Comparison of ENCODE assay signal across 12 mouse cellular contexts in the genomic region with DNA sequence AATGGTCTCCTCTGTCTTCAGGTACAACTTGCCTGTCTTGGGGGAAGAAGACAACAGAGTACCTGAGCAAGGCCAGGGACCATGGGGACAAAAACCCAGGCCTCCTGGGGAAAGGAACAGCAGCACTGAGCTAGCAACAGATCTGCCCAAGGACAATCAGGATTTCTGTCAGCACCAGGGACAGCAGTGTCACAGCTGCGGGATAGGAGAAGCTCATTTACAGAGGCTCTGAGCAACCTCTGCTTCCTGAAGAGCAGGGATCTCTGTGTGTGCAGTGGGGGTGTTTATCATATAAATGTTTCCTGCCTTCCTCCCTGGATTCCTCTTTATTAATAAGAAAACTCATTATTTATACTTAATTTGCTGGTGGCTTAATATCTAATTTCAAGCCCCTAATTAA.
DNase-seq lines count a peak whose midpoint lies in the region; ATAC-seq lines count a peak whose summit lies in the region.
"Had no signal": no experiment of that assay in that cellular context is flagged by ENCODE, and none has a peak within 500 bp of the region (broad histone marks: within the 10 kb centered on the region; RNA-seq: fewer than 3 reads in every experiment).

No protein-coding gene starts in this region.

- no peak overlapping the region for H3K4me3 ChIP-seq in forebrain, embryonic 14.5 days (ENCODE audit: low read depth, low read length)
- no peak overlapping the region for H3K4me3 ChIP-seq in forebrain, embryonic 10.5 days
- H3K4me3 ChIP-seq in neural tube, embryonic 12.5 days = no peak overlapping the region
- H3K4me3 ChIP-seq in hindbrain, embryonic 13.5 days = no peak overlapping the region
- H3K4me3 ChIP-seq: heart, embryonic 10.5 days; limb, embryonic 12.5 days had no signal

- ATAC-seq in forebrain, embryonic 14.5 days = no peak
- no peak for ATAC-seq in neural tube, embryonic 12.5 days (ENCODE audit: low FRiP score, low read depth)
- ATAC-seq in hindbrain, embryonic 13.5 days (ENCODE audit: low FRiP score) = no peak
- ATAC-seq in activated CD4-positive, CD25-positive, alpha-beta regulatory T cell, adult 4 months = no peak

- H3K9me3 ChIP-seq in forebrain, embryonic 14.5 days (replicated peaks; ENCODE audit: control insufficient read depth, low read length) = no peaks in the 10 kb centered on the region
- no peaks in the 10 kb centered on the region for H3K9me3 ChIP-seq in forebrain, embryonic 10.5 days
- no peaks in the 10 kb centered on the region for H3K9me3 ChIP-seq in neural tube, embryonic 12.5 days
- H3K9me3 ChIP-seq in hindbrain, embryonic 13.5 days = no peaks in the 10 kb centered on the region
- H3K9me3 ChIP-seq: heart, embryonic 10.5 days; limb, embryonic 12.5 days had no signal

- H3K9ac ChIP-seq in forebrain, embryonic 14.5 days (ENCODE audit: low read length) = no peak overlapping the region
- H3K9ac ChIP-seq in neural tube, embryonic 12.5 days = no peak overlapping the region
- H3K9ac ChIP-seq in hindbrain, embryonic 13.5 days = no peak overlapping the region
- H3K9ac ChIP-seq: limb, embryonic 12.5 days had no signal

- H3K27ac ChIP-seq in forebrain, embryonic 14.5 days (ENCODE audit: low read depth, low read length) = no peak overlapping the region
- no peak overlapping the region for H3K27ac ChIP-seq in forebrain, embryonic 10.5 days
- peak overlapping the region; percentile 9; the same call in 1 of the 2 replicates for H3K27ac ChIP-seq in neural tube, embryonic 12.5 days
- peak overlapping the region; percentile 52 for H3K27ac ChIP-seq in hindbrain, embryonic 13.5 days
- H3K27ac ChIP-seq: heart, embryonic 10.5 days; limb, embryonic 12.5 days had no signal

- WGBS in forebrain, embryonic 14.5 days = 0% methylated on average over 1 of the region's 1 CpGs
- WGBS in forebrain, embryonic 10.5 days = 0% methylated on average over 1 of the region's 1 CpGs
- 0% methylated on average over 1 of the region's 1 CpGs for whole genome bisulfite sequencing in neural tube, embryonic 12.5 days
- WGBS in hindbrain, embryonic 13.5 days = 5% methylated on average over 1 of the region's 1 CpGs

- peak; percentile 17 for DNase-seq in forebrain, embryonic 14.5 days (ENCODE audit: low spot score)
- DNase-seq in forebrain, embryonic 10.5 days (ENCODE audit: extremely low spot score, low spot score) = no peak
- no peak for DNase-seq in neural tube, embryonic 10.5 days (ENCODE audit: extremely low spot score, low spot score)
- DNase-seq in lung, postnatal 36 days = no peak
- no peak for DNase-seq in thymus, postnatal 10 days (ENCODE audit: low spot score in 2 of 2)
- DNase-seq: cerebellum, adult 11 months; thymus, postnatal 14 days had no signal

- no peaks in the 10 kb centered on the region for H3K36me3 ChIP-seq in forebrain, embryonic 14.5 days (ENCODE audit: control insufficient read depth, insufficient read depth, low read length)
- H3K36me3 ChIP-seq in forebrain, embryonic 10.5 days (replicated peaks) = no peaks in the 10 kb centered on the region
- no peaks in the 10 kb centered on the region for H3K36me3 ChIP-seq in neural tube, embryonic 12.5 days
- no peaks in the 10 kb centered on the region for H3K36me3 ChIP-seq in hindbrain, embryonic 13.5 days
- H3K36me3 ChIP-seq: heart, embryonic 10.5 days; limb, embryonic 12.5 days had no signal

- no peaks in the 10 kb centered on the region for H3K27me3 ChIP-seq in forebrain, embryonic 14.5 days (replicated peaks; ENCODE audit: control insufficient read depth, insufficient read depth, low read length)
- peaks cover 27% of the 10 kb centered on the region for H3K27me3 ChIP-seq in forebrain, embryonic 10.5 days (ENCODE audit: poor library complexity, severe bottlenecking)
- H3K27me3 ChIP-seq in neural tube, embryonic 12.5 days (replicated peaks) = no peaks in the 10 kb centered on the region
- 0 out of 2 replicates have a peak, but pooled peaks cover 5% of the 10 kb centered on the region for H3K27me3 ChIP-seq in hindbrain, embryonic 13.5 days

- H3K4me1 ChIP-seq in forebrain, embryonic 14.5 days (ENCODE audit: control insufficient read depth, insufficient read depth, low read length) = peaks cover 11% of the 10 kb centered on the region
- H3K4me1 ChIP-seq in forebrain, embryonic 10.5 days = peaks cover 33% of the 10 kb centered on the region
- H3K4me1 ChIP-seq in neural tube, embryonic 12.5 days = peaks cover 8% of the 10 kb centered on the region
- H3K4me1 ChIP-seq in hindbrain, embryonic 13.5 days (replicated peaks) = peaks cover 48% of the 10 kb centered on the region
- H3K4me1 ChIP-seq: heart, embryonic 10.5 days; limb, embryonic 12.5 days had no signal

- no peak overlapping the region for H3K4me2 ChIP-seq in forebrain, embryonic 14.5 days (ENCODE audit: low read length)
- H3K4me2 ChIP-seq in neural tube, embryonic 12.5 days (replicated peaks) = no peak overlapping the region
- no peak overlapping the region for H3K4me2 ChIP-seq in hindbrain, embryonic 13.5 days
- H3K4me2 ChIP-seq: limb, embryonic 12.5 days had no signal

Comparison
In these comparisons a context has a peak if more than half of its experiments do, and no peak if none do; other contexts are left out.
1. H3K27ac ChIP-seq: peak in neural tube, embryonic 12.5 days (single experiment) and hindbrain, embryonic 13.5 days (single experiment); none in forebrain, embryonic 14.5 days (single experiment) and forebrain, embryonic 10.5 days (single experiment).